Mouse (Mus musculus) stomach, postnatal 0 days (tissue): ENCODE results near the gene Fgf10.

Experiments used
- CTCF ChIP-seq: IDR thresholded peaks from 2 replicates; pipeline ENCODE4 v1.5.1; 2016; ENCODE audit warnings: antibody characterized with exemption, low read depth, mild to moderate bottlenecking, moderate library complexity
- EP300 ChIP-seq: optimal IDR thresholded peaks from 2 replicates; pipeline ENCODE3; 2016; ENCODE audit warnings: antibody characterized with exemption

GRCm38 (mm10) chr13:118643138-118643537, 26.5 kb upstream of the Fgf10 start:
- TF ChIP-seq CTCF (no peak), EP300 (no peak)
